Mouse (Mus musculus) yolk sac, embryonic 10.5 days (tissue): ENCODE results near the gene Rdh7.
"Not testable (repeated sequence)": the region's sequence is repeated elsewhere in the genome, so short reads cannot be mapped to it uniquely, and the experiment has no call there.

ENCODE experiments used
- DNase-seq: peaks from one replicate; pipeline ENCODE4 v3.0.0-alpha.2; 2017; ENCODE audit warnings: low spot score

The Rdh7 gene

DNA sequence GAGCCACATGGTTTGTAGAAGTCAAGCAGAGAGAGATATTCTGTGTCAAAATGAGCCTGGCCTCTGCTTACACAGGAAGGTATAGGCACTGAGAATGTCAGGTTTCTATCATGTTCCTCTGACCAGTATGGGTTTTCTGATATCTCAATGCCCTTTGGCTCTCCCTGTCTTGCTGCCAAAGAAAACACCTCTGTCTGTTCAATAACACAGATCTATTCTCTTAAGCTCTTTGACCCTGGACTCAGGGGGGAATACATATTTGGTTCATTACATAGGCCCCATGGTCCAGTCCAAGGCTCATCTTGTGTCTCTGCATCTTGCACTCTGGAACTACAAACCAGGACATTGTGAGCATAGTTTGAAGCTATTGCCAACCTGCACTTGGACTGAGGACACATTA is at the start of gene Rdh7:
TSS of gene Rdh7 (minus strand) at position 213 of the 400 bp plus-strand sequence.
- no peak for DNase-seq

GRCm38 (mm10) chr10:127937428-127938010 is 48.9 kb upstream of the Rdh7 start:
- DNase-seq, result peak; percentile 60

- DNase-seq, result peak; percentile 10
Measured at GRCm38 (mm10) chr10:127936747-127937409, 48.3 kb upstream of the Rdh7 start.

GRCm38 (mm10) chr10:127936271-127936670 is 47.7 kb upstream of the Rdh7 start:
- no peak for DNase-seq

DNA sequence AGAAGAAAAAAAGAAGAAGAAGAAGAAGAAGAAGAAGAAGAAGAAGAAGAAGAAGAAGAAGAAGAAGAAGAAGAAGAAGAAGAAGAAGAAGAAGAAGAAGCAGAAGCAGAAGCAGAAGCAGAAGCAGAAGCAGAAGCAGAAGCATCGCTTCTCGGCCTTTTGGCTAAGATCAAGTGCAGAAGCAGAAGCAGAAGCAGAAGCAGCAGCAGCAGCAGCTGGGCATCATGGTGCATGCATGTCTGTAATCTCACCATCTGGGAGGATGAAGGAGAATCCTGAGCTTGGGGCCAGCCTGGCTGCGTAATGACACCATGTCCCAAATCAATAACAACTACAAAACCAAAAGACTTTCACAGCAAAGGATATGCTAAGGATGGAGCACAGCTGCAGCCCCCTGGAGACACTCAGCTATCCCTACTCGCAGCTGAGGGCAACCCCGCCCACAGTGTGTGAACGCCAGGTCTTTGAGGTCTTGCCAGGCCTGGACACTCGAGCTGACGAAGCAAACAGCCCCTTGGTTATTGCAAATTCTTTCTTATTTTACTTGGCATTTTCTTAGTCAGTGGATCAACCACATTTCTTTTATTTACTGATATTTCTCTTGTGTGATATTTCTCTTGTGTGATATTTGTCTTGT is 43.8 kb upstream of the Rdh7 start:
- no peak for DNase-seq

DNA sequence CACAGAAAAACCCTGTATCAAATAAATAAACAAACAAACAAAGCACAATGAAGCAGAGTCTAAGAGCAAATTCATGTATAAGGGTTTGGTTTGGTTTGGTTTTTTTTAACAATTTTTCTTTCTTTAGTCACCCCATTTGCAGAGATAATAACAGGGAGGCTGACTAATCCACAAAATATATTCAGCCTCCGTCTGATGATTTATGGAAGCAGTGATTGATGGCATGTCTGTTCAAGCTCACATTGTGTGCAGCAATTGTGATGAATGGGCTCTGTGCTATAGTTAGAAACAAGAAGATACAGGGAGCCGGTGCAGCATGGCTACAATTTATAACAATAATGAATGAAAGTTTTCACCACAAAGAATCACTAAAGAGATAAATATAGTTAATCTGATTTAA is 39.1 kb upstream of the Rdh7 start:
- no peak for DNase-seq

- DNase-seq, result no peak
Measured at GRCm38 (mm10) chr10:127924597-127925378, 36.2 kb upstream of the Rdh7 start.

DNA sequence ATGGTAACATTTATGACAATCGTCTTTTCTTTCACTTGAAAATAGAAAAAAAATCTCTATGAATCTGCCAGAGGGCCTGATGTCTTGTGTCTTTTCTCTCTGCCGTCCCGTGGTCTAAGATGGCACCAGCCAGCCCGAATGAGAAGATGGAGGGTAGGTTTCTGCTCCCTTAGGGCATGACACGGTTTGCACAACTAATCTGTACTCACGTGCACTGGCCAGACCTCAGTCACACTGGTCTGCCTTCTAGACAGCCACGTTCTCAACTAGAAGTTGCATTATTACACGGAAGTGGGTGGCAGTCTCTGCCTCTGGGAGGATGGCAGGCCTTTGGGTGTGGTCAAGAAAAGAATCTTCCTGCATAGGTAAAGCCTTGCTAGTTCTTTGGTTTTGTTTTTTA is 34.4 kb upstream of the Rdh7 start:
- DNase-seq, result no peak

DNA sequence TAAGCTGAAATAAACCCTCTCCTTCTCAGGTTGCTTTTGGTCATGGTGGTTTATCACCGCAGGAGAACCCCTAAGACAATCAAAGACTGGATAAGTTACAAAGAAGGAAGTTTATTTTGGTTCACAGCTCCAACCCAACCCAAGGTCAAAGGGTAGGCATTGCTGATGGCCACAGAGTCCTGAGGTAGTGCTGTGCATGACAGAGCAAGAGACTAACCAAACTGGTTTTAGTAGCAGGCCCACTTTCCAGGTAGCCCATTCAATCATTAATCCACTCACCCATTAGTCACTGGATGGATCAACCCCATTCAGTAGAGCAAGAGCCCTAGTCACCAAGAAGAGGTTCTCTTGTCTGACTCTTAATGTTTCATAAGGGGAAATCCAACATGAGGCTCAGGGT is 33.6 kb upstream of the Rdh7 start:
- peak; percentile 12 for DNase-seq

DNA sequence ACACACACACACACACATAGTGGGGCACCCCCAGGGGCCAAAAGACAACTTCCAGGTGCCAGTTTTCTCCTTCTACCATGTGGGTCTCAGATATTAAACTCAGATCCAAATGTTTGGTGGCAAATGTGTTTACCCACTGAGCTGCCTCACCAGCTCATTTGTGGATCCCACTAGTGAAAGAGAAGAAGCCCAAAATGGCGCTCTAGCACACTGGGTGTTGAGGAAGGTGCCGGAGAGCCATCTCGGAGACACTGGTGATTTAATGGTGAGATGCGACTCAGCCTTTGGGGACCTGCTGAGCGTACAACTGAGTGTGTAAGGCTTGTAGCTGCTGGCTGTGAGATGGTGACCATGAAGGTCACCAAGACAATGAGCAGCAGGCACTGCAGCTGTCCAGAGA is 29.0 kb upstream of the Rdh7 start:
- no peak for DNase-seq

- DNase-seq, result not testable (repeated sequence)
Measured at GRCm38 (mm10) chr10:127917183-127917582, 28.6 kb upstream of the Rdh7 start.

GRCm38 (mm10) chr10:127915578-127915977 is 27.0 kb upstream of the Rdh7 start:
- no peak for DNase-seq

DNA sequence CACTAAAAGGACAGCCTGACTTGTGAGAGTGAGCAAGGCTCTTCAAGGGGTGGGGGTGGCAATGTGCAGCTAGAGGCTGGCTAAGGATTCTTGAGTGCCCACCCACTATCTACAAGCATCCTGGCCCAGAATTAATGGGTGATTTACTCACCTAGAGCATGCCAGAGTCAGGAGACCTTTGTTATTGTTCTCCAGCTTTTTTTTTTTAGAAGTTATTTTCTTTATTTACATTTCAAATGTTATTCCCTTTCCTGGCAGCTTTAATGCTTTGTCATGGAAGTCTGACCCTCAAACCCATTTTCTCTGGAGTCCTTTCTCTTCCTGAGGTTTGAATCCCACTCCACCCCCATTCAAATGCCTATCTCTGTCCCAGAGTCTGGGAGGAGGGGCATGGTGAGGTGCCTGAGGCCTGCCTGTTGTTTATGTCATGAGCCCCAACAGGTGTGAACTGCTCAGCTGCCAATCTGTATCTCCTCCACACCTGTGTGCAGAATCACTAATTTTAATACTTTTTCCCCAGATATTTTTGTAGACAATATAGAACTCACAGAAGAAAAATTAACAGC is 18.9 kb upstream of the Rdh7 start:
- DNase-seq, result no peak

DNA sequence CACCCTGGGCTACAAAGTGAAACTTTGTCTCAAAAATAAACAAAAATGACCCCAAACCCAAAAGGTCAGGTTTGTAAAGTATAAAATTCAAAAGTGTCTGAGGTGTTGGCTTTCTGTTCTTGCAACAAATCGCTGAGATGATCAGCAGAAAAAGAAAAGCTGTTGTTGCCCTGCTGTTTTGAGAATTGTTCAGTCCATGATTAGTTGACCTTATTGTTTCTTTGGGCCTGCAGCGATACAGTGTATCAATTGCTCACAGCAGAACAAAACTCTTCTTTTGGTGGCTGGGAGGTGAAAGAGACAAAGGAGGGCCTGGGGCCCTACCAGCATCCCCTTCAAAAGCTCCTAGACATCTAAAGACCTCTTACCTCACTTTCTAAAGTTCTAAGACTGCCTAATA is 17.5 kb upstream of the Rdh7 start:
- no peak for DNase-seq

DNA sequence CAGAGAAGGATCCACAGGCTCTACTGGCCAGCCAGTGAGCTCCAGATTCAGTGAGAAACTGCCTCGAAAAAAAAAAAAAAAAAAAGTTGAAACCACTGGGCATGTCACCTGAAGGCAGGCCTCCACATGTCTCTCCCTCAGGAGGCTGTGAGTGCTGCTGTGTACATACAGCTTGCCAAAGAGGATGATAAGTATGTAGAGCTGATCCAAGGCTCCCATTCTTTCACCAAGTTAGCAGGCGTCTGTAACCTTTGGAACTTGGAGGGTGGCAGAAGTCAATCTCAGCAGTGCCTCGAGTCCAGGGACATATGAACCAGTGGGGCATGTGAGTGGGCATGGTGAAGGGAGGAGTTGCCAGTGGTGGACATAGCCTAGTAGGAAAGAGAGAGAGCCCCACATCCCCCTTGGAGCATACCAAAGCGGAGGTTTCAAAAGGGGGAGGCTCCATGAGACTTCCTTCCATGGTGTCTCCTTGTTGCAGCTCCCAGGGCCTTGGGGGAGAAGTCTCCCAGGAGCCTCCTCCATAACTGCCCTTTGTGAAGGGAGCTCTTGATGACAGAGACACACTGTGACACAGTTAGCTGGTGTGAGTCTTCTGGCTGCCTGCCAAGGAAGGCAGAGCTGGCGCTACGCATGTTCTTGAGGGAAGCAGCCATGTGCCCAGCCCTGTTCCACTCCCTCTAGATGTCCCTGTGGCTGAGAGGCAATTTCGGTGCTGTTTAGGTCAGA is 16.3 kb upstream of the Rdh7 start:
- peak; percentile 16 for DNase-seq

DNA sequence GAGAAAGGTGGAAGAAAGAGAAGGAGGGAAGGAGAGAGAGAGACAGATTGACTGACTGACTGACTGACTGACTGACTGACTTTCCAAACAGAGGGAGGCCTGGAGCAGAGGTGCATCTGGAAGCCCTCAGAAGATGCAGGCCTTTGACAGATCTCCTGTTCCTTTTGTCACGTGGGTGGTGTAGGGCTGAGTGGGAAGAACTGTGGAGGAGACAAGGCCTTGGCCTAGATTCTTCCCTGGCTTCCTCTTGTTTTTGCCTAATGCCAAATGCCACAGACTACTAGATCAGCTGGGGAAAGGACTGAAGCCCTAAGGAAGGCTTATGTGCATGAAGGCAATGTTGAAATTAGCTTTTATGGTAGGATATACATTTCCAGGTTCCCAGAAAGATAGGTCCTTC is 14.5 kb upstream of the Rdh7 start:
- no peak for DNase-seq

- DNase-seq, result no peak
Measured at GRCm38 (mm10) chr10:127901751-127902150, 13.1 kb upstream of the Rdh7 start.

- DNase-seq, result peak; percentile 71
Measured at GRCm38 (mm10) chr10:127899783-127900182, 11.2 kb upstream of the Rdh7 start.

- no peak for DNase-seq
Measured at GRCm38 (mm10) chr10:127898218-127898617, 9.6 kb upstream of the Rdh7 start, which contains the start of gene Sdr9c7. TSS of gene Sdr9c7 (plus strand) at chr10:127898518.

- DNase-seq, result peak; percentile 22
Measured at GRCm38 (mm10) chr10:127897506-127897905, 8.9 kb upstream of the Rdh7 start.

- DNase-seq, result no peak
Measured at GRCm38 (mm10) chr10:127896705-127897104, 8.1 kb upstream of the Rdh7 start.
